Mouse (Mus musculus): ENCODE measurements around the gene Hsf2.

GRCm38 (mm10) chr10:57488591-57488990 is 2.4 kb downstream of the Hsf2 start:
- TF ChIP-seq POLR2A (IDR thresholded peaks at IDR 0.05; ENCODE audit: low read depth, low read length) (no peak), CTCF (IDR thresholded peaks at IDR 0.05; ENCODE audit: extremely low read depth, insufficient read depth, insufficient read length, insufficient replicate concordance) (no peak)
